Mouse (Mus musculus): ENCODE measurements around the gene Tex2. TPM values are rescaled to one million over a fixed set of nuclear protein-coding genes. Genes with fewer than 3 reads are reported as not detected.
"Not testable (repeated sequence)": the region's sequence is repeated elsewhere in the genome, so short reads cannot be mapped to it uniquely, and the experiment has no call there.

Gene Tex2
- 45.0 and 45.5 TPM in 2 replicates for total RNA-seq (2021)
- long read RNA-seq, full-length matches to known transcripts = 4 of 18 reads
- long read RNA-seq, partial matches to known transcripts = 10 of 18 reads
- long read RNA-seq, other reads (novel, unspliced or antisense) = 4 of 18 reads

- peak; percentile 98 for DNase-seq
These were observed at the start of gene Tex2 for GRCm38 (mm10) chr11:106612961-106613637. TSS of gene Tex2 (minus strand) at chr11:106613423.

GRCm38 (mm10) chr11:106662634-106663407 lies 49.6 kb upstream of the Tex2 start:
- DNase-seq = no peak

- no peak for DNase-seq
These were observed 47.3 kb upstream of the Tex2 start for GRCm38 (mm10) chr11:106660453-106661081.

- no peak for DNase-seq
These were observed 46.5 kb upstream of the Tex2 start for GRCm38 (mm10) chr11:106659598-106660295.

- peak; percentile 83 for DNase-seq
These were observed 45.0 kb upstream of the Tex2 start for GRCm38 (mm10) chr11:106658051-106658880.

GRCm38 (mm10) chr11:106656896-106657498 lies 43.8 kb upstream of the Tex2 start:
- not testable (repeated sequence) for DNase-seq

GRCm38 (mm10) chr11:106648347-106648746 lies 35.1 kb upstream of the Tex2 start:
- DNase-seq = peak; percentile 78

- no peak for DNase-seq
These were observed 29.9 kb upstream of the Tex2 start for GRCm38 (mm10) chr11:106642966-106643637.

- no peak for DNase-seq
These were observed 28.4 kb upstream of the Tex2 start for GRCm38 (mm10) chr11:106641580-106641979.

- DNase-seq = no peak
These were observed 26.8 kb upstream of the Tex2 start for GRCm38 (mm10) chr11:106640059-106640458.

- no peak for DNase-seq
These were observed 26.1 kb upstream of the Tex2 start for GRCm38 (mm10) chr11:106639356-106639692.

GRCm38 (mm10) chr11:106638551-106639355 lies 25.5 kb upstream of the Tex2 start:
- no peak for DNase-seq

- DNase-seq = no peak
These were observed 24.5 kb upstream of the Tex2 start for GRCm38 (mm10) chr11:106637754-106638153.

- DNase-seq = no peak
These were observed 22.7 kb upstream of the Tex2 start for GRCm38 (mm10) chr11:106635946-106636345.

- not testable (repeated sequence) for DNase-seq
These were observed 21.0 kb upstream of the Tex2 start for GRCm38 (mm10) chr11:106634175-106634574.

- no peak for DNase-seq
These were observed 20.2 kb upstream of the Tex2 start for GRCm38 (mm10) chr11:106633456-106633855.

GRCm38 (mm10) chr11:106627692-106628091 lies 14.5 kb upstream of the Tex2 start:
- peak; percentile 74 for DNase-seq

- no peak for DNase-seq
These were observed 12.4 kb upstream of the Tex2 start for GRCm38 (mm10) chr11:106625577-106625976.

GRCm38 (mm10) chr11:106623629-106624028 lies 10.4 kb upstream of the Tex2 start:
- DNase-seq = no peak

- no peak for DNase-seq
These were observed 8.8 kb upstream of the Tex2 start for GRCm38 (mm10) chr11:106622056-106622455.

All from adrenal gland, postnatal 25 days (tissue).